Mouse (Mus musculus) liver, adult 2 months (tissue): Measurements from ENCODE around the gene Pard3. TPM values are rescaled to one million over a fixed set of nuclear protein-coding genes. Genes with fewer than 3 reads are reported as not detected.

Experiments used
- DNase-seq: peaks from one replicate; pipeline ENCODE4 v3.0.0-alpha.2; 2011; ENCODE audit warnings: low read depth, low spot score; ENCODE audit errors: extremely low read depth
- H3K27ac ChIP-seq: fragments of 200-500 bp; replicated peaks from 2 replicates; pipeline ENCODE4 v1.5.1; 2012; ENCODE audit warnings: low read depth, mild to moderate bottlenecking, control low read depth, inconsistent platforms, low read length; ENCODE audit not compliant: insufficient read depth
- H3K27me3 ChIP-seq: fragments of 200-500 bp; 2 replicates; pipeline ENCODE4 v1.6.1; 2012; ENCODE audit warnings: mild to moderate bottlenecking, moderate library complexity, low read length, inconsistent platforms; ENCODE audit not compliant: control insufficient read depth, insufficient read depth
- H3K36me3 ChIP-seq: fragments of 200-500 bp; 2 replicates; pipeline ENCODE4 v1.6.1; 2012; ENCODE audit warnings: low read length, inconsistent platforms; ENCODE audit not compliant: control insufficient read depth, insufficient read depth
- H3K4me1 ChIP-seq: fragments of 200-500 bp; 2 replicates; pipeline ENCODE4 v1.6.1; 2011; ENCODE audit warnings: low read length; ENCODE audit not compliant: control insufficient read depth, insufficient read depth
- H3K4me3 ChIP-seq: fragments of 200-500 bp; 2 replicates; pipeline ENCODE4 v1.5.1; 2011; ENCODE audit warnings: low read depth, mild to moderate bottlenecking, control low read depth, low read length, moderate library complexity; ENCODE audit not compliant: insufficient read depth
- H3K79me2 ChIP-seq: fragments of 200-500 bp; 2 replicates; pipeline ENCODE4 v1.6.1; 2012; ENCODE audit warnings: inconsistent platforms, mild to moderate bottlenecking, low read length, moderate library complexity; ENCODE audit not compliant: control insufficient read depth, insufficient read depth
- H3K9ac ChIP-seq: fragments of 200-500 bp; 2 replicates; pipeline ENCODE4 v1.6.1; 2012; ENCODE audit warnings: low read depth, mild to moderate bottlenecking, control low read depth, inconsistent platforms, low read length
- CTCF ChIP-seq: fragments of 200-500 bp; IDR thresholded peaks from 2 replicates; pipeline ENCODE4 v1.5.1; 2011; ENCODE audit warnings: low read depth, low read length, control low read depth
- POLR2A ChIP-seq: fragments of 200-500 bp; IDR thresholded peaks from 2 replicates; pipeline ENCODE4 v1.6.1; 2011; ENCODE audit warnings: low read length, control low read depth; ENCODE audit not compliant: insufficient read depth; ENCODE audit errors: extremely low read depth
- WGBS: fragments of 180-500 bp; shearing (Covaris S2); methylation state at CpG from one replicate; pipeline ENCODE4 v1.1.7; 2018; 5-methylcytosine and 5-hydroxymethylcytosine counted together
- polyA plus RNA-seq: library from polyadenylated mRNA; depleted of rRNA; stranded (reverse); fragments of >200 nt; gene quantifications from 2 replicates; pipeline ENCODE4 v1.2.3, GENCODE M21; 2012
- total RNA-seq: library from RNA; depleted of rRNA; stranded (reverse); fragments of >200 nt; gene quantifications from 2 replicates; pipeline ENCODE4 v1.2.3, GENCODE M21; 2014

Pard3 gene
- total and polyA plus RNA-seq, 2 experiments: 47.4 to 61.4 TPM

DNA sequence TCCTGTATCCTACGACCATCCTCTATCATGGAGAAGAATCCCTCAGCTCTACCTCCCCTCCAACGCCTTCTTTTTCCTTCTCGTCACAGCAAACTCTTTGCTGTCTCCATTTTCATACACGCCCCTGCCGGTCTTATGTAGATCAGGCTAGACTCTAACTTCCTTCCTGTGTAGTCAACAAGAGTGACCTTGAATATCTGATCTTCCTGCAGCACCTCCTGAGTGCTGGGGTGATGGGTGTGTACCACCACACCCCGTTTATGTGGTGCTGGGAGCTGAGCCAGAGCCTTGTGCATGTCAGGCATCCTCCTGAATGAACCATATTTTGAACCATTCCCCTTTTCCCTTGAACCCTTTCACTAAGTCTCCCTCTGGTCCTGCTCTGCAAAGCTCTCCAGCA lies 372.3 kb downstream of the Pard3 start:
- WGBS: 81% methylated on average over 6 of the region's 6 CpGs
- TF ChIP-seq CTCF (no peak), POLR2A (no peak)
- Histone ChIP-seq H3K4me1 (peaks cover 20% of the 10 kb centered on the region), H3K4me3 (no peak overlapping the region), H3K36me3 (peaks cover 31% of the 10 kb centered on the region), H3K27me3 (no peaks in the 10 kb centered on the region), H3K9ac (no peak overlapping the region), H3K79me2 (peaks cover 16% of the 10 kb centered on the region; the same call in 1 of the 2 replicates), H3K27ac (no peak overlapping the region; the same call in 1 of the 2 replicates)
- DNase-seq: no peak

DNA sequence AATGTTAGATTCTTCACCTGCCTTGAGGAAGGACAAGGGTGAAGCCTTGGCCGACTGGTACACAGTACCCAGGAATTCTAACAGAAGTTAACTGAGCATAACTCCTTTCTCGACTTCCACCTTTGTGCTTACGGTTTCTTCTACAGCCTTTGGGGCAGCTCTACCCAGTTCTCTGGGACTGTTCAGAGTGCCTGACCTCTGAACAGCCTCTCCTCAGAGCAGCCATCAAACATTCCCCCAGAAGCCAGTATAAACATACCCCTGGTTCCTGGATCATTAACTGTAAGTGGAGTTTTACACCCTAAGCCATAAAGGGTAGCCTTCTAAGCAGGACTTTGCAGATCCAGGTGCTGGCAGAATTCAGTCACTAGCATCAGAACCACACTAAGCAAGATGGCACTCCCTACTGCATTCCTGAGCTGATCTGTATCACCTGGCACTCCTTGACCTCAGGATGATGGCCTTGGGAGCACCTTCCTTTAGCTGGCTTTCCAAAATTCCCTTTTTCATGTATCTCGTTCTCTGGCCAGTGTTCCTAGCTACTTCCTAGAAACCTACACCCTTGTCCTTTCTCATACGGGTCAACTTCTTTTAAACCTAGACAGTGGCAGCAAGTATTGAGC lies 374.0 kb downstream of the Pard3 start:
- peak overlapping the region; percentile 32; the same call in 1 of the 2 replicates for H3K9ac ChIP-seq
- H3K27ac ChIP-seq: peak overlapping the region; percentile 8
- no peak for TF ChIP-seq CTCF
- TF ChIP-seq POLR2A: no peak
- H3K79me2 ChIP-seq: peaks cover 16% of the 10 kb centered on the region; the same call in 1 of the 2 replicates
- peaks cover 22% of the 10 kb centered on the region for H3K4me1 ChIP-seq
- DNase-seq: peak; percentile 55
- peak overlapping the region; percentile 12 for H3K4me3 ChIP-seq
- no peaks in the 10 kb centered on the region for H3K27me3 ChIP-seq
- 37% methylated on average over 5 of the region's 5 CpGs for WGBS
- peaks cover 31% of the 10 kb centered on the region for H3K36me3 ChIP-seq

DNA sequence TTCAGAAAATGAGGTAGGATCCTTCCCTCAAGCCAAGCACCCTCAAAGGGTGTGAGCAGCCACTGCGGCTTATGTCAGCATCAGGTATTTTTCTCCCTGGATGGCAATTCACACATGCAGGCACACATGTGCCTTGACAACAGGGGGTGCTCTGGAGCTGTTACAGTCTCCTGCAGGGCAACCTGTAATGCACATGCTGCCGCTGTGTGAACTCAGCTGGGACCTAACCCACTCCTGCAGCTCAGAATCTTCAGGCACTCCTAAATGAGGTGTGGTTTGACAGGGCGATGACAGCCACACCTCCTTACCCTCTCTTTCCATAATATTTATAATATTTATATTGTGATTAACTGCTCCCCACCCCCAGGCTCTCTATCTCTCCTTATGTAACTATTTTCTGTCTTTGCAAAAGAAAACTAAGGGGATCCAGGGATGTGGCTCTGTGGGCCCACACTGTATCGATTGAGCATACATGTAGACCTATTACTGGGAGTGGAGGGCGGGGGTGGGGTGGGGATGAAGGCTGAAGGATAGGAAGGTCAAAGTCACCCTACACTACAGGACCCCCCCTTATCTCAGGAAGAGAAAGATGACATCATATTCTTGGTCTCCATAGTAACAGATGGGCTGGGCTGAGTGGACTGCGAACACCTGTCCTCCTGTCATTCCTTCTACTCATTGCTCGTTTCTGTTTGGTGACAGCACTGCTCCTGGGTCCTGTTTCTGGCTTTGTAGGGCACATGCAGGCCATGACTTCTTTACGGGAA lies 375.1 kb downstream of the Pard3 start:
- Histone ChIP-seq H3K79me2 (peaks cover 16% of the 10 kb centered on the region; the same call in 1 of the 2 replicates), H3K27me3 (no peaks in the 10 kb centered on the region), H3K9ac (peak overlapping the region; percentile 73), H3K4me3 (peak overlapping the region; percentile 50), H3K4me1 (peaks cover 22% of the 10 kb centered on the region), H3K27ac (peak overlapping the region; percentile 84), H3K36me3 (peaks cover 28% of the 10 kb centered on the region)
- peak; percentile 67 for DNase-seq
- 29% methylated on average over 8 of the region's 8 CpGs for WGBS
- TF ChIP-seq CTCF (peak; percentile 80), POLR2A (no peak)

DNA sequence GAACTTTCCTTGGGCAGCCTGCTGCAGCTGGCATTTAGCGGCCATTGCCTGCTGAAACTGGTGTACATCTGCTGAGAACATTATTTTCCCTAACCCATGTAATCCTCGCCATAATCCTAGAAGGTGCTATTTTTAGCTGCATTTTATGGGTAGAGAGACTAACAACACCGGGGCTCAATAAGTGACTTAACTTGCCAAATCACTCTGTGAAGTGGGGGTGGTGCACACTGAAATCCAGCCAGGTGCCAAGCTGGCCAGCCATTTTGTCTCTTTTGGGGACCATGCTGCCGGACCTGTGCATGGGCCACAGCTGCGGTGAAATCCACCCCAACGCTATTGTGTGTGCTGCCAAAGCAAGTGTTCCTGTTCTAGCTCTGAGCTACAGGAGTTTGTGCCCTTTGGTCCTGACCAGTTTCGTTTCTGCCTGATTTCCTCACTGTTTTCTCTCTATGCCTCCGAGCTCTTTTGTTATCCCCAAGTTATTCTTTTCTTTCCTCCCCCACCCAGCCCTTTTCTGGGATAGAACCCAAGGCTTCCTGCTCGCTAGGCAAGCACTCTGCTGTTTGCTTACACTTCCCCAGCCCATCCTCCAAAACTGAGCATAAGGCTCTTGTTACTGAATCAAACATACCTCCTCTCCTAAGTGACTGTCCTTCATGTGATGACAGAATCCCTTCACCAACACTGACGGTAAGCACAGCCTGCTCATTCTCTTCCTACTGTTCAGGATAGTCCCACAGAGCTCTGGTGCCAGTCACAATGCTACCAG lies 375.9 kb downstream of the Pard3 start:
- Histone ChIP-seq H3K4me1 (peaks cover 22% of the 10 kb centered on the region), H3K27ac (peak overlapping the region; percentile 84), H3K79me2 (peaks cover 16% of the 10 kb centered on the region; the same call in 1 of the 2 replicates), H3K9ac (peak overlapping the region; percentile 73), H3K36me3 (peaks cover 23% of the 10 kb centered on the region), H3K4me3 (peak overlapping the region; percentile 50), H3K27me3 (no peaks in the 10 kb centered on the region)
- WGBS: 11% methylated on average over 10 of the region's 10 CpGs
- peak; percentile 87 for DNase-seq
- TF ChIP-seq POLR2A: no peak
- TF ChIP-seq CTCF: no peak

DNA sequence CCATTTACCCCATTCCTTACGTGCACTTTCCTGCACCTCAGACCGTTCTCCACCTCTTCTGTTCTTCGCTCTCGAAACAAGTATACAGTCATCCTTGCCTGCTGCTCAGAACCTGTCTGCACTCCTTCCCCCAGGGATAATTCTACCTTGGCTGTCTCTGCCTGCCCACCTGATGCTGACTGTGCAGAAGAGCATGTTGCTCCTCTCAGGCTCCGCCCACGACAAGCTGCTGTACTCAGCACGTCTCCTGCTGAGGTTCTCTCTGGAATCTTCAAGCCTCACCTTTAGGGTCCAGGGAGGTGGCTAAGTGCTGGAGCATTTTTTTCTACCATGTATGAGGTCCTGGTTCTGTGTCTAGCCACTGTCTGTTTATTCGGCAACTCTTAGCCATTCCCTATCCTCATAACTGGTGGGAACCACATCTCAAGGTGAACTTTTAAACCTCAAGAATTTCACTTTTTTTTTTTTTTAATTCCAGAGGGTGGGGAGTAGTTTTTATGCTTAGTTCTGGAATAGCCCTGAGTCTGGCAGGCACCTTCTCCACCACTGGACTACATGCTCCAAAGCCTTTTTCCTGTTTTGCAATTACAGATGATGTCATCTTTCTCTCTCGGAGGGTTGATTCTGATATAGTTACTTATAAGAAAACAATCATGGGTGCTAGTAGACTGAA lies 376.6 kb downstream of the Pard3 start:
- H3K79me2 ChIP-seq: peaks cover 16% of the 10 kb centered on the region; the same call in 1 of the 2 replicates
- peaks cover 17% of the 10 kb centered on the region for H3K36me3 ChIP-seq
- H3K9ac ChIP-seq: peak overlapping the region; percentile 73
- H3K27me3 ChIP-seq: no peaks in the 10 kb centered on the region
- WGBS: 17% methylated on average over 9 of the region's 9 CpGs
- H3K27ac ChIP-seq: peak overlapping the region; percentile 84
- peak overlapping the region; percentile 50 for H3K4me3 ChIP-seq
- TF ChIP-seq POLR2A (0 out of 2 replicates have a peak, but pooled peaks have one; percentile 20), CTCF (no peak)
- peak; percentile 75 for DNase-seq
- peaks cover 22% of the 10 kb centered on the region for H3K4me1 ChIP-seq
